Mouse (Mus musculus) midbrain, embryonic 10.5 days (tissue): Measurements from ENCODE around the gene Utp20. TPM values are rescaled to one million over a fixed set of nuclear protein-coding genes. Genes with fewer than 3 reads are reported as not detected.
"Not testable (repeated sequence)": the region's sequence is repeated elsewhere in the genome, so short reads cannot be mapped to it uniquely, and the experiment has no call there.

Experiments used
- DNase-seq: peaks from one replicate; pipeline ENCODE4 v3.0.0-alpha.2; 2017; ENCODE audit warnings: low spot score
- H3K27ac ChIP-seq: fragments of 300-500 bp; sonication (generic); replicated peaks from 2 replicates; pipeline ENCODE4 v1.5.1; 2016; ENCODE audit warnings: mild to moderate bottlenecking
- H3K27me3 ChIP-seq: fragments of 300-500 bp; sonication (generic); 2 replicates; pipeline ENCODE4 v1.6.1; 2016; ENCODE audit warnings: low read depth, mild to moderate bottlenecking; ENCODE audit not compliant: poor library complexity, severe bottlenecking
- H3K36me3 ChIP-seq: fragments of 300-500 bp; sonication (generic); 2 replicates; pipeline ENCODE4 v1.6.1; 2016; ENCODE audit warnings: mild to moderate bottlenecking, moderate library complexity
- H3K4me1 ChIP-seq: fragments of 300-500 bp; sonication (generic); 2 replicates; pipeline ENCODE4 v1.6.1; 2016
- H3K4me3 ChIP-seq: fragments of 300-500 bp; sonication (generic); 2 replicates; pipeline ENCODE4 v1.5.1; 2016; ENCODE audit warnings: mild to moderate bottlenecking, moderate library complexity
- H3K9me3 ChIP-seq: fragments of 300-500 bp; sonication (generic); replicated peaks from 2 replicates; pipeline ENCODE4 v1.6.1; 2016; ENCODE audit warnings: mild to moderate bottlenecking
- WGBS: fragments of 180-500 bp; shearing (Covaris S2); methylation state at CpG from one replicate; pipeline ENCODE4 v1.1.7; 2016; 5-methylcytosine and 5-hydroxymethylcytosine counted together
- polyA plus RNA-seq: library from polyadenylated mRNA; unstranded; fragments of >200 nt; fragmentation: Nextera tagmentation; extraction: Ambion mirVana; gene quantifications from 2 replicates; pipeline ENCODE4 v1.2.1, GENCODE M21; 2016

Utp20 gene
- polyA plus RNA-seq, 1 experiment from 2014 or later: 20.9 TPM

DNA sequence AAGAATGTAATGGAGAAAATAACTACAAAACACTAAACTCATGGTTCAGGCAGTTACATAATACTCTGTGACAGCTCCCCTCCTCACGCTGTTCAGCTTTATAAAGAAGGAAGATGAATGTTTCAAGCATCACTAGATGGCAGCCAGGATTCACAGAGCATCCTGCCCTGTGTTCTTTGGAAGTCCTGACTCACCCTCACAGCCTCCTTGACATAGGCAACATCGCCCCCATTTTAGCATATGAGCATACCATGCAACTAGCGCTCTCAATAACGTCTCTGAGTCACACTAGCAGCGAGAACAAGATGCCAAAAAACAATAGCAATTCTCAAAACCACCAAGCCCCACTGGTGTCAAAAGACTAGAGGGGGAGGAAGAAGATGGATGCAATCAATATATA lies 9.3 kb downstream of the Utp20 start:
- Histone ChIP-seq H3K27me3 (no peaks in the 10 kb centered on the region), H3K4me1 (no peaks in the 10 kb centered on the region), H3K4me3 (no peak overlapping the region), H3K9me3 (no peaks in the 10 kb centered on the region), H3K27ac (no peak overlapping the region), H3K36me3 (peaks cover 92% of the 10 kb centered on the region)
- WGBS: 92% methylated on average over 5 of the region's 5 CpGs
- no peak for DNase-seq

DNA sequence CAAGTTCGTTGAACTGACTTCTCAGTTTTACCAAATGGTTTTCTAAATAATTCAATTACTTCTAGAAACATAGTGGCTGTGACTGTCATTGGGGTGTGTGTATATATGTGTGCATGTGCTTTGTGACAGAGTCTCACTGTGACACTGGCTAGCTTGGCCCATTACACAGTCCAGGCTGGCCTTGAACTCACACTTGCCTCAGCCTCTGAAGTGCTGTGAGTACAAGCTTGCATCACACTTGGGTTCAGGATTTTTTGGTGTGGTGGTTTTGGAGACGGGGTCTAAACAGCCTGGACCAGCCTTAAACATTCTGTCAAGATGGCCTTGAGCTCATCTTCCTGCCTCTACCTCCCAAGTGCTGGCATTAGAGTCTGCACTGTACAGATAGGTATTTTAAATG lies 11.3 kb downstream of the Utp20 start:
- no peak for DNase-seq
- Histone ChIP-seq H3K4me3 (no peak overlapping the region), H3K27me3 (no peaks in the 10 kb centered on the region), H3K27ac (no peak overlapping the region), H3K36me3 (peaks cover 89% of the 10 kb centered on the region), H3K4me1 (no peaks in the 10 kb centered on the region), H3K9me3 (no peaks in the 10 kb centered on the region)
- 91% methylated on average over 2 of the region's 2 CpGs for WGBS

DNA sequence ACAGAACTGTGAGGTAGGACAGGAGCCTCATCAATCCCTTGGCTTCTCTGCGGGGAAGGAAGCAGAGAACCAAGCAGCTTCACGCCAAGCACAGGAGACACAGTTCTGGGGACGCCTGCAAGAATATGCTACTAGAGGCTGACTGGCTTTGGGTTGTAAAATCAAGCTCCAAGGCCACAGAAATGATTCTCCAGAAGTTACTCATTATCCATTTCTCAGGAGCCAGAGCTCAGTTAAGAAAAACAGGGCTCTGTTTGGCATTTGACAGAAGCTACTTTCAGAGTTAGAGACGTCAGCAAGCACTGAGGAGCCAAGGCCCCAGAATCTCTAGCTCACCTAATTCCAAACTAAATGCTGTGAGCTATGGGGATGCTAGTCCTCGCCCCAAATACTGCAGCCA lies 14.9 kb downstream of the Utp20 start:
- no peaks in the 10 kb centered on the region for H3K4me1 ChIP-seq
- no peak for DNase-seq
- no peaks in the 10 kb centered on the region for H3K27me3 ChIP-seq
- peaks cover 94% of the 10 kb centered on the region for H3K36me3 ChIP-seq
- 90% methylated on average over 5 of the region's 5 CpGs for WGBS
- H3K4me3 ChIP-seq: no peak overlapping the region
- no peak overlapping the region for H3K27ac ChIP-seq
- H3K9me3 ChIP-seq: no peaks in the 10 kb centered on the region

DNA sequence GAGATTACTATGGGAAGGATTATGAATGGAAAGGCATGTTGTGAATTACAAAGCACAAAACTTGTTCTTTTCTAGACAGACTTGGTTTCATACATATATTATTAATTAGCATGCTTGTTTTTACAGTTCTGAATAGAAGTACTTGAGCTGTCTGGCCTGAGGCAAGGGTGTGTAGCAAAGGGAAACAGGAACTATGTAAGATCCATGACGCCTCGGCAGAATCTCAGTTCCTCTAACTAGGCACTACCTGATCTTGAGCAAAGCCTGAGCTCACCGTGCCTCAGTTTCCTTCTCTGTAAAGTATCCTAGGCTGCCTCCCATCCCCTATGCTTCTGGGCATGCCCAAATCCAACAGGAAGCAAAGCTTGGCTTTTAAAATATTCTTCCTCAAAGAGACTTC lies 24.4 kb downstream of the Utp20 start:
- Histone ChIP-seq H3K27ac (no peak overlapping the region), H3K9me3 (no peaks in the 10 kb centered on the region), H3K36me3 (peaks cover 95% of the 10 kb centered on the region), H3K27me3 (no peaks in the 10 kb centered on the region), H3K4me1 (no peaks in the 10 kb centered on the region), H3K4me3 (no peak overlapping the region)
- 95% methylated on average over 3 of the region's 3 CpGs for WGBS
- no peak for DNase-seq

DNA sequence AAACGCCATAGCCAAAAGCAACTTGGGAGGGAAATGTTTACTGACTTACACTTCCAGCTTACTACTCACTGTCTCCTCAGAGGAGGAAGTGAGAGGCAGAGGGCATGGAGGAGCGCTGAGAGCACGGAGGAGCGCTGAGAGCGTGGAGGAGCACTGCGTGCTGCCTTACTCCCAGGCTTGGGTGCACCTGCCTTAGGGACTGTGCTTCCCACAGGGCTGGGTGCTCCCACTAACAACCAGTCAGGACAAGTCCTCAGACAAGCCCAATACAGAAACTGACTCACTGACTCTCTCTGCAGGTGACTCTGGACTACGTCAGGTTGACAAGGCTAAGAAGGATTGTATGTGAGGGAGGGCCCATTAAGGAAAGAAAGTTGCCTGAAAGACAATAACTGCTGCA lies 27.2 kb downstream of the Utp20 start:
- H3K4me1 ChIP-seq: no peaks in the 10 kb centered on the region
- no peak for DNase-seq
- peaks cover 91% of the 10 kb centered on the region for H3K36me3 ChIP-seq
- no peak overlapping the region for H3K4me3 ChIP-seq
- no peak overlapping the region for H3K27ac ChIP-seq
- WGBS: 96% methylated on average over 7 of the region's 7 CpGs
- H3K27me3 ChIP-seq: no peaks in the 10 kb centered on the region
- H3K9me3 ChIP-seq: no peaks in the 10 kb centered on the region

DNA sequence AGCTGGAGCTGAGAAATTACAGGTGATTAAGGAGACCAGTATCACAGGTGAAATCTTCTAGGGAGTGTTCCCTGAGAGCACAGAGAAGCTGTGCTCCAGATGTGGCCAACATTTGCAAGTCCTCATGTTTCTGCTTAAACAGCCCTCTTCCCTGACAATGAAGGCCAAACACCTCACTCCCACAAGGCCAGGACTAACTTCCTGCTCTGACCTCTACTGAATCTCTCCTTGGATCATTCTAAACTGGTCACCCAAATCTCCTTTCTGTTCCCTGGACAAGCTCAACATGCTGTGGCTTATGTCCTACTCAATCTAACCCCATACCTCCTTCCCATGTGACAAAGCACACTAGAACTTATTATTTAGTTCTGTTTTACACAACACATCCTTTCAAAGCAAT lies 29.2 kb downstream of the Utp20 start:
- H3K9me3 ChIP-seq: no peaks in the 10 kb centered on the region
- no peak for DNase-seq
- no peaks in the 10 kb centered on the region for H3K27me3 ChIP-seq
- no peak overlapping the region for H3K4me3 ChIP-seq
- H3K27ac ChIP-seq: no peak overlapping the region
- no peaks in the 10 kb centered on the region for H3K4me1 ChIP-seq
- peaks cover 94% of the 10 kb centered on the region for H3K36me3 ChIP-seq

DNA sequence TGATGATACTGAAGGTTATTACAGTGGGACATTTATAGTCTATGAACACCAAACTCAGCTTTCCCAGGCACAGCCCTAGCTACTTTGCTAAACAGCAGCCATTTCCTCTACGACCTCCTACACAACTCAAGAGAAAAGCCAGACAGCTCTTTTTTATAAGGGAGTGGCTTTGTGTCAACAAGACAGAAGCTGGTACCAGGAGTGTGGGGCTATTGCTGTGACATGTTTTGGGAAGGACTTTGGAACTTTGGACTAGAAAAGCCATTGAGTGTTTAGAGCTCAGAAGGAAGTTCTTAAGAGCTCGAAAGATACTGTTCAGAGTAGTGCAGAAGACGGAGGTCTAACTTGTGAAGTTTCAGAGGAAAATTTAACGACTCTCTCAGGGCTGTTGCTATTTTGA lies 29.7 kb downstream of the Utp20 start:
- Histone ChIP-seq H3K9me3 (no peaks in the 10 kb centered on the region), H3K27me3 (no peaks in the 10 kb centered on the region), H3K4me3 (no peak overlapping the region), H3K27ac (no peak overlapping the region), H3K4me1 (no peaks in the 10 kb centered on the region), H3K36me3 (peaks cover 94% of the 10 kb centered on the region)
- 93% methylated on average over 4 of the region's 4 CpGs for WGBS
- no peak for DNase-seq

DNA sequence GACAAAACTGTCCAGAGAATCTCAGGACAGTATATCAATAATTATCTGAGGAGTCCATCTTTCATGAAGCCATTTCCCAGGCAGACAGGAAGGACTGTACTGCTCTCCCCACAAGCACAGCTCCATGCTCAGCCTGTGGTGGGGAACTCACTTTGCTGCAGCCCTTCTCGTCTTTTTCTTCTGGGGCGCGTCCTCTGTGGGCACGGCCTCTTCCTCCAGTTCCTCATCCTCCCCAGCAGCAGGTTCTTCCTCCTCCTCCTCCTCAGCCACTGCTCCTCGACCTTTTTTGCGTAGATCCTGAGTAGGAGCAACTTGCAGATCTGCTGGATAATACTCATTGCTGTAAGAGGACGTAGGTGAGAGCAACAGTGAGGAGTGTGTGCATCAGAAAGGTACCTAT lies 31.4 kb downstream of the Utp20 start:
- H3K36me3 ChIP-seq: peaks cover 95% of the 10 kb centered on the region
- H3K27me3 ChIP-seq: no peaks in the 10 kb centered on the region
- H3K9me3 ChIP-seq: no peaks in the 10 kb centered on the region
- no peaks in the 10 kb centered on the region for H3K4me1 ChIP-seq
- 92% methylated on average over 7 of the region's 7 CpGs for WGBS
- no peak for DNase-seq
- no peak overlapping the region for H3K4me3 ChIP-seq
- H3K27ac ChIP-seq: no peak overlapping the region

DNA sequence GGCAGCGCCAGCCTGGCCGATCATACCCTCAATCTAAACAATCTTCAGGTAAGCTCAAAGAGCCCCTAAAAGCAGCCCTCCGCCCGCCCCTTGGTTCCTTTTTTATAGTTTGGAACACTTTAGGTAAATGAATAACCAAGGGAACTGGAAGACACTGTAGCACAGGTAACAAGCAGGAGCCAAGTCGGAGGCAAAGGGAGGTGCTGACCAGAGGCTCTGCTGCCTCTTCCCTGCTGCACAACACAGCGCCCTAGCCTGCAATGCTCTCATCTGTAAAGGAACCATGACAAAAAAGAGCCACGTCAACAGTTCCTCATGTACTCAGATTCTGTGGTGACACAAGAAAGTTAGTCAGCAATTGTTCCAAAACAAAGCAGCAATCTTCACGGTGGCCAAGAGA lies 32.0 kb downstream of the Utp20 start:
- no peak for DNase-seq
- peaks cover 90% of the 10 kb centered on the region for H3K36me3 ChIP-seq
- H3K9me3 ChIP-seq: no peaks in the 10 kb centered on the region
- WGBS: 95% methylated on average over 8 of the region's 8 CpGs
- no peak overlapping the region for H3K27ac ChIP-seq
- no peaks in the 10 kb centered on the region for H3K4me1 ChIP-seq
- H3K4me3 ChIP-seq: no peak overlapping the region
- no peaks in the 10 kb centered on the region for H3K27me3 ChIP-seq

DNA sequence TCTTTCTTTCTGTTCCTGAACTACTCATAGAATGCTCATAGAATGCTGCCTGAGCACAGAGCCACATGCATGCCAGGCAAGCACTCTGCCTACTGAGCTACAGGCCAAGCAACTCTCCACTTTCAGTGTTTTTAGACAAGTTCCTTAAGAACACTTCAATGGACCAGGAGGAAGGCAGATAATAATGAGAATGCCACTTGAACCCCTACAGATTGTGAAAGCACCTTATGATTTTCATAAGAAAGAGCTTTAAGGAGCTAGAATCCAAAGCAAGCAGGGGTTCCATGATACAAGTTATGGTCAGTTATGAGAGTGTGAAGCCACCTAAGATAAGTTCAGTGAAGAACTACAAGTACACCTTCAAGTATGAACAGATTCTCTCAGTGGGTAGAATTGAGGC lies 32.9 kb downstream of the Utp20 start:
- no peak overlapping the region for H3K27ac ChIP-seq
- H3K9me3 ChIP-seq: no peaks in the 10 kb centered on the region
- no peaks in the 10 kb centered on the region for H3K27me3 ChIP-seq
- DNase-seq: no peak
- no peaks in the 10 kb centered on the region for H3K4me1 ChIP-seq
- no peak overlapping the region for H3K4me3 ChIP-seq
- H3K36me3 ChIP-seq: peaks cover 89% of the 10 kb centered on the region

DNA sequence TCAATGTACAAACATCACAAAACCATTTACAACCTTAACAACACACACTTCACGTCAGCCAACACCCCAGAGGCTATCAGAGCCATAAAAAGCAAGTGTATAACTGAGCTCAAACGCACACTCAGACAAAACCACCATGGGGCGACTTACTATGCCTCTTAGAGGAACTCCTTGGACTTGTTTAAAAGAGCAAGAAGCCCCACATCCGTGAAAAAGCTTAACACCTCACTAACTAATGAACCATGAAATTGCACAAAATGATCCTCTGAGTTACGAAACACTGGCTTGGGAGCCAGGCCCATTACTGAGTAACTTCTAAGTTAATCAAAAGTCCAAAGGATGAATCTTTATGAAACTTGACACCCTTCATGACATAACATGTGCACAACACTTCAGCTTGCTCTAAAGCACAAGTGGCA lies 42.1 kb downstream of the Utp20 start:
- Histone ChIP-seq H3K27me3 (no peaks in the 10 kb centered on the region), H3K36me3 (peaks cover 76% of the 10 kb centered on the region), H3K4me1 (no peaks in the 10 kb centered on the region), H3K4me3 (no peak overlapping the region), H3K27ac (no peak overlapping the region), H3K9me3 (no peaks in the 10 kb centered on the region)
- DNase-seq: no peak
- 85% methylated on average over 5 of the region's 5 CpGs for WGBS

DNA sequence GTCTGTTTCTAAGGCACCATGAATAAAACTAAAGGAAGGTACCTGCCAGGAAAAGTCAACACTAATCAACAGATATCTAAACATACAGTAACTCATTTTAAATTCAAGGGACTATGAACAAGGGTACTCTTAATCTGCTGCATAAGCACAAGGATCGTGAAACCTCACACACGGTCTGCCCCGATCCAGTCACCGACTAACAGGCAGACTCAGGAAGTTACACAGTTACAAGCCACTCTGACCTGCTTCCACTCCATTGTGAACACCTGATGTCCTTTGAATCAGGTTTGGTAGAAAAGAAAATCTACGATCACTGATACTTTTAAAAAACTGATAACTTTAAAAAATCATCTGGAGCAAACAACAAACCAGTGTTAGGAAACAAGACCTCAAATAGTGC lies 42.7 kb downstream of the Utp20 start:
- 96% methylated on average over 5 of the region's 5 CpGs for WGBS
- Histone ChIP-seq H3K9me3 (no peaks in the 10 kb centered on the region), H3K36me3 (peaks cover 75% of the 10 kb centered on the region), H3K4me3 (no peak overlapping the region), H3K4me1 (no peaks in the 10 kb centered on the region), H3K27me3 (no peaks in the 10 kb centered on the region), H3K27ac (no peak overlapping the region)
- DNase-seq: no peak

DNA sequence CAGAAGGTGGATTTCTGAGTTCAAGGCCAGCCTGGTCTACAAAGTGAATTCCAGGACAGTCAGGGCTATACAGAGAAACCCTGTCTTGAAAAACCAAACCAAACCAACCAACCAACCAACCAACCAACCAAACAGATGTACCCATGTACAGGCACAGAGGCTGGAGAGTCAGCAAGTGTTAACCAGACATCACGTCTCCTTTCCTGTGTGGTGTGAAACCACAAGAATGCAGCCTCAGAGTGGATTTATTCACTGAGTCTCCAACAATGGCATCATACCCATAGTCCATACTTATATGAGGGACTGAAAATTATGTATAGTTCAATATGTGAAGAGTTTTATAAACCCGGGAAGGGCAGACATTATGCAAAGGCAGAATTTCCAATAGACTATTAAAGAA lies 43.5 kb downstream of the Utp20 start:
- H3K36me3 ChIP-seq: peaks cover 78% of the 10 kb centered on the region
- H3K4me3 ChIP-seq, H3K27ac ChIP-seq, H3K4me1 ChIP-seq, H3K9me3 ChIP-seq, H3K27me3 ChIP-seq, DNase-seq: not testable (repeated sequence)
- 92% methylated on average over 2 of the region's 2 CpGs for WGBS

DNA sequence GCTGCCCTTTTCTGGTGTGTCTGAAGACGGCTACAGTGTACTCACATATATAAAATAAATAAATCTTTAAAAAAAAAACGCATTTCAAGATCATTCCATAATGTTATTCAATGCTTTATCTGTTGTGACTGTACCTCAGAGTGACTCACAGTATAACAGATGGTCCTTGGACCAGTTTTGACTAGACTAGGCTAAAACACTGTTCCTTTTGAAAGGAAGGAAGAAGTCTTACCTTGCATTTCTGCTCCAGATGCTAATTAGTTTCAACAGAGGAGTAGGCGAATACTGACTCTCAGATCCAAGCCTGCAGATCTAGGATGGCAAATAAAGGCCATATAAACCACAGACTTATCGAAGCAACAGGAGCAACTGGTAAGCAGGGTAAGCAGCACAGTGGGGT lies 45.9 kb downstream of the Utp20 start:
- H3K36me3 ChIP-seq: peaks cover 82% of the 10 kb centered on the region
- DNase-seq: no peak
- H3K4me1 ChIP-seq: no peaks in the 10 kb centered on the region
- H3K4me3 ChIP-seq: no peak overlapping the region
- no peaks in the 10 kb centered on the region for H3K27me3 ChIP-seq
- 84% methylated on average over 4 of the region's 4 CpGs for WGBS
- H3K27ac ChIP-seq: no peak overlapping the region
- no peaks in the 10 kb centered on the region for H3K9me3 ChIP-seq
